Mouse (Mus musculus) gastrocnemius, postnatal 10 days (tissue): Measurements from ENCODE around the gene Mrvi1. TPM values are rescaled to one million over a fixed set of nuclear protein-coding genes. Genes with fewer than 3 reads are reported as not detected.
"Not testable (repeated sequence)": the region's sequence is repeated elsewhere in the genome, so short reads cannot be mapped to it uniquely, and the experiment has no call there.

Source experiments
- DNase-seq: peaks from one replicate; pipeline ENCODE4 v3.0.0; 2021; ENCODE audit warnings: mixed read lengths
- total RNA-seq, 2 experiments: library from RNA; stranded (reverse); gene quantifications; 2 replicates each; pipeline ENCODE4 v1.2.3; 2021

Mrvi1 gene
- total RNA-seq, 2 experiments from 2014 or later = 4.7 to 7.0 TPM

DNA sequence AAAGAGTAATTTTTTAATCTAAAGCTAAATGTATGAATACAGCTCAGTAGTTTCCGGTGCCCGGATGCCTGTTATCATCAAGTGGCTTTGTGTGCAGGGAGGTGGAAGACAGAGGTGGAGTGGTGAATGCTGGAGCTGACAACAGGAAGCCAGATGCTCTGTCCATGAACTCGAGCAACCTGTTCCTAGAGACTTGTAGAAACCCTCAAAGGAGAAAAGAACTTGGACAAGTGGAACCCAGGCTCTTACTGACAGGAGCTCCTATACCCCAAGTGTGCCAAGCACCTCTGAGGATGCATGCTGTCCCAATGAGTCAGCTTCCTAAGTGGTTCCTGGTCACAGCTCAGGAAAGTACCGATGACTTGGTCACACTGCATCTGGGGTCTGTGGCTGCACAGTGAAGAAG lies 41.1 kb downstream of the Mrvi1 start:
- DNase-seq = no peak

DNA sequence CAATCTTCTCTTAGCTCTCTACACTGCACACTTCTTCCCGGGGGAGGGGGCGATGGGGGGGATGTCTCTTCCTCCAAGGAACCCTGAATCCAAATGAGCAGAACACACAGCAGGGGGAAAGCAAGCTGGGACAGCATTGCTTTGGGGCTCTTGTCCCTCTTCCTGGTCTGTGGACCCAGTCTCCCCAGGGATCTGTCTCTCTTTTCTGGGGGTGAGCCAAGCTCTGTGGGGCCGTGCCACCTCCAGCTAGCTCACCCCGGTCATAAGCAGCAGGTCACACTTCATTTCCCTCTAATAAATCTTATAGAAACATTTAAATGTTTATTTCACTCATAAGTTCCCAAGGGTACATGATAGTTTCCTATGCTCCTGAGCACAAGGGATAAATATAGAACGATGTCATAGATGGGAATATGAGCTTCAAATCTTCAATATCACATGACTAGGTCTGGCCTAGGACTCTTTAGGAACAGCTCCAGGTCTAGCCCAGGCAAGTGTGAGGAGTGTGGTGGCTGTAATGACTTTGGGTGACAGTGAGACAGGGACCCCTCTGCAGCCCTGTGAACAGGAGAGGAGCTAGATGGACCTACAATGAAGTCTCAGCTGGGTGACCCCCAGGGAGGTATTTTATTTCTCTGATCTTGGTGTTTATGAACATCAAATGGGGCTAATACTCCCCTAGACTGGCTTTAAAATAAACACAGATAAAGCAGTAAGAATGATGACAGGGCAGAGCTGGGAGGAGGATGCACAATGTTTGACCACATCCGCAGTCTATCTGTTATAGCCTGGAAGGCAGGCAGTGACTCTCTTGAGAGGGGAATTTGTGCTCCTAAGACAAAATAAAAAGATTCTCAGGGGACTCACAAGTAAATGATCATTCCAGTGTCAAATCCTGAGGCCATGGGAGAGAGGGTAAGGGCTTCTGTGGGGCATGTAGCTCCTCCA lies 46.2 kb downstream of the Mrvi1 start:
- DNase-seq = no peak

DNA sequence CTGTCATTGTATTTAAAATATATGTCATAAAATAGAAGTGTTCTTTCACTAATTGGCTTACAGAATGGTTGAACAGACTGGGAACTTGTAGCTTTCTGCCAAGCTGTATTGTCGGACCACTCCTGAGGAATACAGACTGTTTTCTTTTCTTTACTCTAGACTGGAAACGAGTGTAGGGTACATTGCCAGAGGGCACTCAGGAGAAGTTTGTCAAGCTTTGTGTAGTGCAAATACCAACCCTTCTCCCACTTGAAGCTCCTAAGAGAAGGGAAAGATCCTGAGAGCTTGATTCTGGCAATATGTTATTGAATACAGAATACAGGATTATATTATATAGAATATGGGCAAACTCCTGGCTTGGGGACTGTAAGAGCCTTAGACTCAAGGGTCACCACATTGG lies 48.3 kb downstream of the Mrvi1 start:
- no peak for DNase-seq

DNA sequence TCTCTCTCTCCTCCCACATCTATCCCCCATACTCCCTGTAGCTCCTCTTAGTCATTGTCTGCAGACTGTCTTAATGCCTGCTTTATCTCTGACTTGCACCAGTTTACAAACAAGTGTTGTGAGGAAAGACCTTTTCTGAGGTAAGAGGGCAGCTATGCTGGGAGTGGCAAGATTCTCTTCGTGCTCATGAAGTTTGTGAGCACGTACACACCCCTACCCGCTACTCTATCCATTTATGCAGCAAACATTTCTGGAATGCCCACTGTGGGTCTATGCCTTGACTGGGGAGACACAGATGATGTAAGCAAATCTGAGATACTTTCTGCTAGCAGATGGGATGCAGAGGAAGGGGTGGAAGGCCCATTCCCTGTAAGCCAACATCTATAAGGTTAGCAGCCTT lies 48.9 kb downstream of the Mrvi1 start:
- DNase-seq = no peak

DNA sequence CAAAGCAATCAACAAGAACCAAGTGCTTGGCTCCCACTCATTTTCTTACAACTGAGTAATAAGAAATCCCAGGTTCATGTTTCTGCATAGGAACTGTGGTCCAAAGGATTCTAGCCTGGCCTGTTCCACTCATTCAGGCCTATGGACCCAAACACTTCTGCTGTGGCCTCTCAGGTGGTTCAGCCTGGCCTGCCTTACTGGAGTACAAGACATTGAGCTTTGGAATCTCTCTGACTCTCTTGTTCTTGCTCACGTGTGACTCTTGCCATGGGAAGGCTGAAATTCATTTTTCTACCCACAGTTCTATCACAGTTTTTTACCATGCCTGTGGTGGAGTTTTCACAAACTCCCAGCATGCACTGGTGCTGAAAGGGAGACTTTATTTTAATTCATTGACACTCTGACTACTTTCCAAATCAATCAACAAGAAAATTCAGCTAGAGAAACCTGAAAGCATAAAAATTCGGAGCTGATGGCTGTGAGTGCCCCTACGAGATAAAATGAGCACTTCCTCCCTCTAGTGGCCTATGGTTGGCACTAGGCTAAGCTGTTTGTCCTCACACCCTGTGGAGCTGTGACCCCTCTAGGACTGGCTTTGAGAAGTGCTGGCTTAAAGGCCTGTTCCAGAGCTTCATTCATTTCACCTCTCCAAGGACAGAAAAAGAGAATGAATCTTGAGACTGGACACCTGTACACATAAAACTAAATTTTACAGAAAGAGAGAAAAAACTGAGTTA lies 52.0 kb downstream of the Mrvi1 start:
- DNase-seq = no peak

DNA sequence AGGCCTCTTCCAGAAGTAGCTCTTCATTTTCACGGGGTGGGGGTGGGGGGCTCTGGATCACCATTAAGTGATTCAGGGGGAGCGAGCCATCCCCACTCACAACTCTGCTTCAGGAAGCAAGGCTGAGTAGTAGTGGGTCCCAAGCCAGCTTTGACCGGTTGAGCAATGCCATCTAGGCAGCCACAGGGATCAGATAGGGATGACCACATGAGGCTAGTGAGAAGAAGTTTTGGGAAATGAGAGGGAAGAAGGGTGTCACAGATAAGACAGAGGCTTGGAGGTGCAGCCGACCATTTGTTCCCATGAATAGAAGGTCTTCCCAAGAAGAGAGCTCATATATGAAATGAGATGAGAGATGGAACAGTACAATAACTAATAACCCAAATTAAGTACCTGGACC lies 55.7 kb downstream of the Mrvi1 start:
- no peak for DNase-seq

DNA sequence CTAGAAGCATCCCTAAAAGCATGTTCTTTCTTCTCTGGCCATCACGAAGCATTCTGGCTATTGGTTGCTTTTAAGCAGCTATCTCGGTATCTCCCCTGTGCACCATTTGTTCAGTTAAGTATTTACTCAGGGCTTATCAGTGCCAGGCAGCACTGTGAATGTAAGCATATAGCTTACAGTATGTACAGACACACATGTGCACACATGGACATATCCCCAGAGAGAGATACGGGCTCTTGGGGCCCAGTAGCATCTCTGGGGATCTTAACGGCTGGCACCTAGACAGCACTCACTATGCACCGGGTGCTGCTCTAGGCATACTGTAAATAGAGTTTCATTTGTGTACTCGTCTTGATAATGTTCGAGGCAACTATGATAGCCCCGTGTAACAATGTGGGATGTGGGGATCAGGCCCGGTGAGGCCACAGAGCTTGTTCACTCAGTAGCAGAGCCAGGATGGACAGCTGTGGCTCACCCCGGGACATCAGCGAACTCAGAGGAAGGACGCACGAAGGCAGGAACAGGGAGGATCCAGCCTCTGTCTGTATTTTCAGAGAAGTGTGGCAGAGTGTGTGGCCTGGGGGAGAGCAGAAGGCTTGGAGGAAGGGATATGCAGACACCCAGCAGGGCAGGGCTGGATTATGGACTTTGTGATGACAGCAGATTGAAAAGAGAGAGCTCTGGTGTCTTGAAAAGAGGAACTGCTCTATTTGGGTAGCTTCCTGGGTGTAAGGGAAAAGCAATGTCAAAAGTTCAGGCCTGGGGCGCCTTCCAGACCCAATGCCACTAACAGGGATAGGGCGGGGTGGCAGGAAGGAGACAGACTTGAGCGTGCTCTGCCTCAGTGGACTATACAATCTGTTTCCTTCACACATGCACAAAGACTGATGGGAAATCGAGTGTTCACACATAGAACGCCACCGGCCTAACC lies 61.7 kb downstream of the Mrvi1 start:
- DNase-seq = no peak

DNA sequence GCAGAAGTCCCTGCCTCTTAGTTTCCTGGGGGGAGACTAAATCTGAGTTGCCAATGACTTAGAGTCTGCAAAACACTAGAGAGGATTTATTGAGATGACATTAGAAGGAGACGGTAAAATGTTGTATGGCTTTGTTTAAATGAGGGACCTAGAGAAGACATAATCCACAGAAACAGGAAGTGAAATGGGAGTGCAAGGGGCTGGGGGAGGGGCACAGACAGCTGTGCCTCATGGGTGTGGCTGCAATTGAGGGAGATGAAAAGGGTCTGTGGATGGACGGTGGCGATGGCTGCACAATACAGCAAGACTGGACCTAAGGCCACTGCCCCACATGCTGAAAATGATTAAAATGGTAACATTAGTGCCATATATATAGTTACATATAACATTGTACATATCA lies 62.5 kb downstream of the Mrvi1 start:
- no peak for DNase-seq

DNA sequence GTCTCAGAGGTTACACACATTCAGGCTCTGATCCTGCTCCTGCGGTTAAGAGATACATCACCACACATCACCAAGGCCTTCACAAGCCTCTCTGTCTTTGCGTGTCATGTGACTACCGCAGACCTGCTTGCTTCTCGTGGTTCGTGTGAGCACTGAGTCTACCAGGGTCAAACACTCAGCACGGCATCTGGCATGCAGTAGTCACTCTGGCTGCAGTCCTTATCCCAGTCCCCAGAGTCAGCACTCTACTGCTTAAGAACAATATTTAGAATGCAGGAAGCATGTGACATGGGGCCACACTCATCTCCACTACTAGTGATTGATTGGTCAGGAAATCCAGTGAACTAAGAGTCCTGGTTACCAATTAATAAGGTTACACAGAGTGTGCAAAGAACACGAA lies 66.3 kb downstream of the Mrvi1 start:
- DNase-seq = no peak

DNA sequence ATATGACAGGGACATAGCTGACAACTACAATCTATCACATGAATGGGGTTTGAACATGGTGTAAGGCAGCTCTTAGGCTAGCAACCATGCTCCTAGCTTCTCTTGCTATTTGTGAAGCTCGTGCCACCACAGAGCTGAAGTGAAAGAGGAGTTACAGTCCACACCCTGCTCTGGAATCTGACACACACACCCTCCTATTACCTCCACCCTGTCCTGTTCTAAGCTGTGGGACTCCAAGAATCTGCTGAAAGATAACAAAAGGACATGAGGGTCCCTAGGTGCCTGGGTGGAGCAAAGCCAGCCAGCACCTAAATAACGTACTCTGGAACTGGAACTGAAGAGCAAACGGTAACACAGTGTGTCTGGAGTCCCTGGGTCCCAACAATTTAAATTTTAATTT lies 67.7 kb downstream of the Mrvi1 start:
- no peak for DNase-seq

DNA sequence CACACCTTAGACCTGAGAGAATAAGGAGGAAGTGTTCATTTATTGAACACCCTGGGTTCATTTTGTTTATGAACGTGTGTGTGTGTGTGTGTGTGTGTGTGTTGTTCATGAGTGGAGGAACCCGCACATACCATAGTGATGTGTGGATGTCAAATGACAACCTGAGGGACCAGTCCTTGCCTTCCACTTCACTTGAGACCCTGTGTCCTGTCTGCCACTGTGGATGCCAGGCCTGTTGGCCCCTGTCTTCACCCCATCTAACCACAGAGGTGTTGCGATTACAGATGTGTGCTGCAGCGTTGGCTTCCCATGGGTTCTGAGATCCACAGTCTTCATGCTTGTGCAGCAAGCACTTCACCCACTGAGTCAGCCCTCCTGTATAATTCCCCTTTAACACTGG lies 68.5 kb downstream of the Mrvi1 start:
- no peak for DNase-seq

DNA sequence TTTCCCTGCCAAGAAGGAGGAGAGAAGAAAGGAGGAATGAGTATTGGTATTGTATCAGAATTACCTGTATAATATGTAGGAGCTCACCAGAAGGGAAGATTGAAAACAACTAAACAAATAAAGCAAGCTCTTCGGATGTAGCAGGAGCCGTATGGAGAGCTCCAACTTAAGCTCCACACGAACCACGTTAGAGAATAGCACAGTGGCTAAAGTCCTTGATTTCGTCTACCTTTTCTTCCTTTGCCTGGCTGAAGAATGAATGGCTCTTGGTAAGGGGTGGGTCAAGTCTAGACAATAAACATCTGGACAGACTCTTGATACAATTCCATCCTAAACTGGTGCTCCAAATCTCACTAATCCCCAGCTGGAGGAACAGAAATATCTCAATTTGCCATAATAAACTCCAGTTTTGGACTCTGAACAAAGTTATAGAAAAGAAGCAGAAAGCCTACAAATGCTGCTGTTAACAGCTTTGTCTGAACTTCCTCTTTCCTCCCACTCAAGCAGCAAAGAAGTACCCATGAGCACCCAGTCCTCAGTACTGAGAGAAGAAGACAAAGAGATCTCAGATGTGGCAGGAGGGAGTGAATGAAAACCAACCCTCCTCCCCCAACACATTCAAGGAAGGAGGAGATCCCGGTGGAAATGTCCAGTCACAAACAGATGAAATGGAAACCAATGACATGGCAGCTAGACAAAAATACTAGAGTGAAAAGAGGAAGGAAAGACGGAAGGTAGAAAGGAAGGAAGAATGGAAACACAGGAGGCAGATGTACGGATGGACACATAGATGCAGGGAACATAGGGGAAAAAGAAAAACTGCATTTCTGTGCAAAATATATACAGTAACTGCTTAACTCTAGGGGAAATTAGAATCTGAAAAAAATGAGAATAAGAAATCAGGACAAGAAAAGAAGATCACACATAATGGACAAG lies 73.8 kb downstream of the Mrvi1 start:
- no peak for DNase-seq

DNA sequence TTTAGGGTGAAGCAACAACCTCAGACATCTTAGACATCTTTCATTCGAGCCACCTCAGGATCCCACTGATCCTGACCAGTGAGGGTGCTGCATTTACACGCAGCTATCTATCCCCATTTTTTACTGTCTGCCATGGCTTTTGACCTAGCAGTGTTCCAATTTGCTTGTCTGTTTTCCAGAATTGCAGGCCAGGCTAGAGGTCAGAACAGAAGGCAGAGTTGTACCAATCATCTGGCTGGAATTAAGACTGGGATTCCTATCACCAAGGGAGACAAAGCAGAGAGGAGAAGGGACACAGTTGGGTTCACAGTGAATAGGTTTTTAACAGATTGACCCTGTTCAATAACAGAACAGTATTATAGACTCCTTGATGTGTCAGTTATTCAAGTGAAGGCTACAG lies 75.7 kb downstream of the Mrvi1 start:
- DNase-seq = no peak

DNA sequence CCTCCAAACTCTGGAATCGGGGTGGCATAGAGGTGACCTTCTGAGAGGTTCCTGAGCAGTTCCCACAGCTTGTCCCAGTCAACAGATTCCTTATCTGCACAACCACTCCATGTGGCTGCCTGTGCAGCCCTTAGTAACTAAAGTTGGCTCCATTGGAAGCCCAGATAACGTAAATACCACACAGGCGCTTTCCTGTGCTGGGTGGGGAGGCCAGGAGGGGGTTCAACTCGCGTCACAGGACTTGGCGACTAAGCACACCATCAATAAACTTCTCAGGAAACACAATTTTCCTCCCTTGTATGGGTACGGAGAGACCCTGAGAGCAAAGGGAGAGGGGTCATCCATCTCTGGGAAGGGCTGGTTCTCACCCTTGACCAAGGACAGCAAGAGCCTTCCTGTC lies 79.0 kb downstream of the Mrvi1 start:
- no peak for DNase-seq

DNA sequence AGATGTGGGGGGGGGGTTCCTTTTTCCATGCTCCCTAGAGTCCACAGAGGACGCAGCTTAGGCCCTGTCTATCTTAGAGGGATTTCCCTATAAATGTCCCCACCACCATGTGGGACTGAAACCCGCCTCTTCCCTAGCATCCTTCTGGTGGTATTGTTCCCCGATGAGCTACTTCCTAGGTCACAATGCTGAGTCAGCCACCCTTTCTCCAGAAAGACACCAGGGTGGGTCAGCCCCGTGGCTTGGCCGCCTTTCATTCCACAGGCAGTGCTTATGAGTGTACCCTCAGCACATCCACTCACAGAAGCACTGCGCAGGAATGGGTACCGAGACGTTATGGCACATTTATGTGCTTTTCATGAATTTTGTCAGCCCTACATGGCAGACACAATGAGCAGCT lies 85.1 kb downstream of the Mrvi1 start:
- no peak for DNase-seq

DNA sequence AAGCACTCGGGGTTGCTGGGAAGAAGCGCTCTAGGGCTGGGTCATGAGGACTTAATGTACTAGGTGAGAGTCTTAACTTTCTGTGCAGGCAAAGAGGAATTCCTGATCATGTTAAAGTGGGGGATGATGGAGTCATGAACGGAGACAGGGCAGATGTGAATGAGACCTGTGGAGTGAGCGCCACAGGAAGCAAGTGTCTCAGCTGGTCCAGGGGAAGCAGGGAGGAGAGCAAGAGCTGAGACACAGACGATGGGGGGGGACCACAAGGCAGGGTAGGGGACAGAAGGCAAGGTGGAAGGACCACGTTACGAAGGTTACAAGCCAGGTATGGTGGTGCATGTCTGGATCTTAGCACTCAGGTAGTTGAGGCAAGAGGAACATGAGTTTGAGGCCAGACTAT lies 85.8 kb downstream of the Mrvi1 start:
- DNase-seq = no peak

DNA sequence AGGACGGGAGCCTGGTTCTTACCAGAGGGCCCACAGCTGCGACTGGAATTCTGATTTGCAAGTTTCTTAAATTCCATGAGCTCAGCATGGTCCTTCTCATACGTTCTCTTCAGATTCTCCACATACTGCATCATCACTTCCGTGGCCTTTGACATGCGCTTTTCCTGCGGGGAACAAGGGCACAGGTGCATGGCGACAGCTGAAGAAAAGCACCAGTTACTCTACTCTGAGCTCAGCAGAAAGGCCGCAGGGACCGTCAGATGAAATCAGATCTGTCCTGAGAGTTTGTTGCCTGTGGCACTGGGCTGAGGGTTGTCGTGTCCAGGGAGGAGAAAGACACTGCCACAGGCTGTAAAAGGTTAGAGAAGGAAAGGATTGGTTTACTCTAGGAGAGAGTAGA lies 86.5 kb downstream of the Mrvi1 start:
- not testable (repeated sequence) for DNase-seq

DNA sequence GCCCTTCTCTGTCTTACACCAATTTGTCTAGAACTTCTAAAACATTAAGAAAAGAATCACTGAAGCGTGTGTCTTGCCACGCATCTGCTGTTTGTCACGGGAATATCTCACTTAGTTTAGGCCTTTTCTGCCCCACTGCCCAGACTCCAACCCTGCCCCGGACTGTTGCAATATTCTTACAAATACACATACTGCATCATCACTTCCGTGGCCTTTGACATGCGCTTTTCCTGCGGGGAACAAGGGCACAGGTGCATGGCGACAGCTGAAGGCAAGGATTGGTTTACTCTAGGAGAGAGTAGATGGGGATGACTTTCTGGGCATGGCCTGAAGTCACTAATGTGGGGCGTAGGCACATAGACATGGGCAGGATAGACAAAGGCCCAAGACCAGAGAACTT lies 87.6 kb downstream of the Mrvi1 start:
- DNase-seq = no peak

DNA sequence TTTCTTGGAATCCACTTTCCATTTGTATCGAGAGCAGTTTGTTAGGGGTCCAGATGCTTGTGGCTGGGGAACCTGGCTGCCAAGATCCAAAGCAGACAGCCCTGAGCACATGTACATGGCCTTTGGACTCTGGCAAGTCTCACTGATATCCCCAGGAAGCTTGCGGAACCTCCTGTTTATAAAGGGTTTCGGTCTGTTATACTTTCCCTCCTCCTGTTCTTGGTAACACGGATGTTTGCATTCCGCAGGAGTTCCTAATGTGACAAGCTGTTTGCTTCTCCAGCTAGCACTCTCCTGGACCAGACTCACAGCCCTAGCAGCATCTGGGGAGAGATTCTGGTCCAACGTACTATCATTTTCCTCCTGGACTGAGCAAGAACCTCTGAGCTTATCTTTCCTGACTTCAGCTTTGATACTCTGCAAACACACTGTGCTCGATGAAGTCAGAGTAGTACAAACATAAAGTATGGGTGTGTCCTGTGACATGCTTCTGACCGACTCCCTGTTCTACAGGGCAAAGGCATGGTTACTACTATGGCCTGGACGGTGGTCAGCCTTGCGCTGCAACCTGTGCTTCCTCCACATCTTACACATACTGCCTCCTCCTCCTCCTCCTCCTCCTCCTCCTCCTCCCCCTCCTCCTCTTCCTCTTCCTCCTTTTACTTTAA lies 88.2 kb downstream of the Mrvi1 start:
- DNase-seq = no peak

DNA sequence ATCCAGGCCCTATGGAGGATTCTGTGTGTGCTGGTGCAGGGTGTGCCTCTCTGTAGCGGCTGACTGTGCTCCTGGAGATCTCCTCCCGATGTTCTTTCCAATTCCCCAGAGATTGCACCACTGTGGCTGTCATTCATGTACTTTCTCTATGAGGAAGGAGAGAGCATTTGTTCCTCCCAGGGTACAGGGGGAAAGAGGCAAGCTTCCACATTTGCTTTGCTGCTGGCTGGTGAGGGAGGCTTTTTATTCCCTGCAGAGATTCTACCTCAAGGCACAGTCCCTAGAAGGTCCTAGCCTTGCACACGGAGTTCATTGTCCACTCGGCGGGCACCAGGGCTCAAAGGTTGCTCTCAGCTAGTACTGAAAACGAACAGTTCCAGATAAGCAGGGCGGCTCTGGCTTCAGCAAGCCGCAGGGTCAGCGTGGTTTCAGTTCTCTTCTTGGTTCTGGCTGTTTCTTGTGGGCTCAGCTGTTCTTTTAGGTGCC lies 90.7 kb downstream of the Mrvi1 start:
- peak; percentile 22 for DNase-seq
